Mouse (Mus musculus) left cerebral cortex, postnatal 25 days (tissue): ENCODE results near the gene Arhgap15. TPM values are rescaled to one million over a fixed set of nuclear protein-coding genes. Genes with fewer than 3 reads are reported as not detected.
A peak's percentile ranks its signal among the peaks of the same experiment; 100 is the strongest.

Source experiments
- DNase-seq, 2 experiments: peaks; one replicate each; pipeline ENCODE4 v3.0.0; 2022; ENCODE audit warnings: low spot score in 2 of 2, mixed read lengths in 1 of 2
- intact Hi-C: fragments of 180-260 bp; cut with DNase I; formaldehyde crosslinking; loops from one replicate; pipeline ENCODE4 v1.15.1; 2025
- total RNA-seq, 2 experiments: library from RNA; stranded (reverse); gene quantifications; 2 replicates each; pipeline ENCODE4 v1.2.3; 2021

Gene Arhgap15
- total RNA-seq, 2 experiments from 2014 or later, result 10.3 to 10.5 TPM

DNA sequence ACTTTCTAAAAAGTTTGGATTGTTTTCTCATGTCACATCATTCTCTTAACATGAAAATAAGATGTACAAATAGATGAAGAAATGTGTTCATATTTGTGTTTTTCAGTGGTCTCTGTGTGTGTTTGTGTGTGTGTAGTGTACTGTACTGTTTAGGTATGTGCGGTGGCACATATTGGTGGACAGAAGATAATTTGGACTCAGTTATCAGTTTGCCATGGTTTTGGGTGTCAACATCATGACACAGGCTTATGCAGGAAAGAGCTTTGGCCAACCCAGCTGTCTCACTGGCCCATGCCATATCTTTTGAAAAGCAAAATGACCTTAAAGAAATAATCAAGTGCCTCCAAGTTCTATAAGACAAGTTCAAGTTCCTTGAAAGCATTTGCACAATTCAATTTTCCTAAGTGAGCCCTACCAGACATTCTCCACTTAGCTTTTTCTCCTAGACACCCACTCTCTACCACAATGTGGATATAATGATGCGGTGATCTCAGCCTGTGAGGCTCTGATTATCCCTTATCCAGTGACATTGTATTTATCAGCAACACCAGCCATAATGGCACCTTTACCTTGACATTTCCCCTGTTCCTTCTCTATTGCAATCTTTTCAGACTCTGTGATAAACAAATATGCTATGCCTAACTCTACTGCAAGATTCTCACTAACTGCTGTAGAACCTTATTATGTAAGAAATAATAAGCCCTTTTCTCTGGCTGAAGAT lies 21.4 kb downstream of the Arhgap15 start:
- peak in 1 of 2 experiments; percentile 6 for DNase-seq
- intact Hi-C loops, result no loop called here

- intact Hi-C loops, result no loop called here
- peak in 1 of 2 experiments; percentile 7 for DNase-seq
Observed at GRCm38 (mm10) chr2:43772640-43773039, 24.0 kb downstream of the Arhgap15 start.

- peak in 1 of 2 experiments; percentile 6 for DNase-seq
- intact Hi-C loops, result loop anchor here (10.0 kb wide), 2 partner anchors 193 to 783 kb away; no protein-coding TSS in a partner anchor
Observed at GRCm38 (mm10) chr2:43782157-43782556, 33.5 kb downstream of the Arhgap15 start.

DNA sequence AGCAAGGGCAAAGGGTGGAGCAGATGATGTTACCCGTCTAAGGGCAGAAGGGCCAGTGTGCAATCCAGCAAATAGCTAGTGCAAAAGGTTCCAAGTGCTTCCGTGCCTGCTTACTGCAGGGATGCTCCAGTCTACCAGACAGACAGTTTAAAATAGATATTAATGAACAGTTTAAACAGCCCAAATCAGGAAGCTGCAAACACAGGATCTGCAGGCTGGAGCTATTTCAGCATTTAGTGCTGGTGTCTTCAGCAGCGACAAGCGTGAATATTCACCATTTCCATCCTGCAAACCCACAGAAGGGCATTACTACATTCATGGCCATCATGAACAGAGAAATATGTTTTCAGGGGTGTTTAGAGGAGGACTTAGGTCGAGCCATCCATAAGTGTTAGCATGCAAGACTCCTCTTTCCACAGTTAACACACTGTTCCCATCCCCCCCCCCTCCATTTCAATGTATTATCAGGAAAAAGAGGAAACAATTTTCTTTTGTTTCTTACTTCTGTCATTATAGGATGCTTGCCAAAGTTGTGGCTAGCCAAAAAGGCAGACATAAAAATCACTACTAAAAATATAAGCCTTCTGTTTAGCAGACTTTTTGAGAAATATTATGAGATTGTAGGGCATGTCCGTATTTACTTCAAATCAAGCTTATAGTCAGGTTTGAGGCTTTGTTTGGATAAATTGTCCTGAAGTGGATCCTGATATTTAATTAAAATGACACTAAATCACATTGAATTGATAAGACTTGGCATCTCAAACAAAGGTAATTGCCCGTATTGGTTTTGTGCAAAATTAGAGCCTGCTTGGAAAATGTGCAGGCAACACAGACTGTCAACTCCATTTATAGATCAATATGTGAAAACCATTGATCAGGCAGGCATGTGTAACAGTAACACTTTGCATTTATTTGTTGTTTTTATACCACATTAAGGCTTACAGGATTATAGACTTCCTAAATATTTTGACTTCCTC lies 35.4 kb downstream of the Arhgap15 start:
- intact Hi-C loops, result loop anchor here (10.0 kb wide), 2 partner anchors 191 to 781 kb away; no protein-coding TSS in a partner anchor
- peak in 1 of 2 experiments; percentile 45 for DNase-seq

DNA sequence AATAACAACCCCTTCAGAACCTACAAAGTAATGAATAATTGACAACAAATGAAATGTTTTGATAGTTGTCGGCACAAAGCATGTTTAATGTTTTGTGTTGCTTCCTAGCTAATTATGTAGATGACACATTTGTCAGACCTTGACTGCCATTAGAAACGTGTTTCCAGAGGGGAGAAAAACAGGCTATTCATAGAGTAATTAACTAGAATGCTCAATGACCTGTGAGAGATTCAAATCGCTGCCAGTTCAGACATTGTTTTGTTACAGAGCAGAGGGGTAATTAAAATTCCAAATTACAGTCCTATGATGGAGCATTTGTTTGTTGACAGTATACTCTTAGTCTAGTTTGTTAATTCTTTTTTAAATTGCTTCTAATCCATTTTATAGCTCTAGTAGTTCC lies 37.5 kb downstream of the Arhgap15 start:
- intact Hi-C loops, result loop anchor here (5.0 to 10.0 kb wide), 5 partner anchors 66 to 1326 kb away; no protein-coding TSS in a partner anchor
- DNase-seq, result no peak

- DNase-seq, result peak; percentile 37 to 82
- intact Hi-C loops, result loop anchor here (5.0 to 10.0 kb wide), 5 partner anchors 65 to 1325 kb away; no protein-coding TSS in a partner anchor
Observed at GRCm38 (mm10) chr2:43787141-43787540, 38.5 kb downstream of the Arhgap15 start.

DNA sequence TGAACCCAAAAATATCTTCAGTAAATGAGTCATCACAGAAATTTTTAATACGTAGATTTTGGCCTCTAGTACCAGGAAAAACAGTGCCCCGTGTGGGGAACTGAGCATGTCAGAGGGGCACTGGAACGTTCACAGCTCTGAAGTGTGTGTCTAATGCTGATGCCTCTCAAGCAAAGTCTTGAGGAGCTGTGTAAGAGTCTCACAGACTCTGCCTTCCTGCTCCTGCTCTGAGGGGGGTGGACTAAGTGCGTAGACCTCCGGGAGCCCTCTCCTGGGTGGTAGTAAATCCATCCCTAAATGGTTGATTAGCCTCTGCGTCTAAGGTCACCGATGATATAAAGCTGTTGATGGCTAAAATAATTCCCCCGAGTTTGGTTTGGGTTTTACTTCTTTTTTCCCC lies 39.9 kb downstream of the Arhgap15 start:
- intact Hi-C loops, result loop anchor here (5.0 to 10.0 kb wide), 5 partner anchors 64 to 1324 kb away; no protein-coding TSS in a partner anchor
- peak in 1 of 2 experiments; percentile 15 for DNase-seq

- intact Hi-C loops, result no loop called here
- no peak for DNase-seq
Observed at GRCm38 (mm10) chr2:43790049-43790693, 41.5 kb downstream of the Arhgap15 start.

- intact Hi-C loops, result no loop called here
- DNase-seq, result no peak
Observed at GRCm38 (mm10) chr2:43791575-43791974, 43.0 kb downstream of the Arhgap15 start.

- intact Hi-C loops, result no loop called here
- DNase-seq, result no peak
Observed at GRCm38 (mm10) chr2:43793105-43793504, 44.5 kb downstream of the Arhgap15 start.

GRCm38 (mm10) chr2:43794700-43795099 lies 46.1 kb downstream of the Arhgap15 start:
- DNase-seq, result no peak
- intact Hi-C loops, result no loop called here

DNA sequence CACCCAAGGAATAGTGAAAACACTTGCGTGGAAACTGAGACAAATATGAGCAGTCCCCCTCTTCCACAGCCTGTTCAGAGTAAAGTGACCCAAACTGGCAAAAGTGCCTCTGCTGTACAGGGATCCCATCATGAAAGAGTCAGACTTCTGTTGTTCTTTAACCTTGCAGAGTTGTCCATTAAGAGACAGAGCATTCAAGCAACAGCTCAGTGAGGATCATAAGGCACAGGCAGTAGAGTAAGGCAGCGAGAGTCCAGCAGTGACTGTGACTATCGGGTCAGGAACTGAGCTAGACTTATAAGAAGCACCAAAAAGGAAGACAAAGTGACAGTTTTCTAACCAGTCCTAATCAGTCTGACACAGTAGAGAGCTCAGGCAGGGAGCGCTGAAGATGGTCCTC lies 47.8 kb downstream of the Arhgap15 start:
- no peak for DNase-seq
- intact Hi-C loops, result no loop called here

GRCm38 (mm10) chr2:43805960-43806744 lies 57.5 kb downstream of the Arhgap15 start:
- DNase-seq, result no peak
- intact Hi-C loops, result no loop called here

DNA sequence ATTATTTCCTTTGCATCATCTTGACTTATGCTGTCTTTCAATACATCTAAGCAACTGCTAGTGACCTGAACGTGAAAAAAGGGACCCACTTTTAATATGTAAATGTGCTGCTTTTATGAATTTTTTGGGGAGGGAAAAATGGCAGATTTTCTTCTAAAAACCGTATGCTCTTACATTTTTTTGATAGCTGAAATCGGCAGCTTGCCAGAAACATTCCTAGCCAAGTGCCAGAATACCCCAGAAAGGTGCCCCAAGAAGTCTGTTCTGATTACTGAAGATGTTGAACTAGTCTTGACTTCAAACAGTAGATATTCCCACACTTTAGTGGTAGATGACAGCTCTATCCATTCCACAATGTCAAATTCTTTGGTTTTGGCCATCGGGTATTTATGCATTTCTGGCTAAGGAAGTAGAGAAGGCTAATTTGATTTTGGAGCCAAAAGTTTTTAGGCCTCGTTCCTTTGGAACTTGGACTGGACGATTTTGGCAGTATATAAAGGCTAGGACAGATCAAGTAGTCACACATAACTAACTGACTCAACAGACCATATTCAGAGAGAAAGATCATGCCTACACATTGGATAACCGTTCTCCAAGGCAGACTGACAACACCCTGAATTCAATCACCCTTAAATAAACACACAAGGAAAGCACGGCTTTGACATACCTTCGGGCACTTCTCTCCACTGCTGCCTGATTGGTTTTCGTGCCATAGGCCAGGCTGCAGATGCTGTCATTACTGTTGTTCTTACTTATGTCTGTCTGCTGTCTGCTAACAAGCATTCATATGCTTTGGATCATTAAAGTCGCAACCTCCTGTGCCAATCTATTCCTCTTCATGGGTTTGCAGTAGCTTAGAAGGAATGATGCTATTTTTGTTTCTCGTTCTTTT lies 67.5 kb downstream of the Arhgap15 start:
- no peak for DNase-seq
- intact Hi-C loops, result no loop called here

DNA sequence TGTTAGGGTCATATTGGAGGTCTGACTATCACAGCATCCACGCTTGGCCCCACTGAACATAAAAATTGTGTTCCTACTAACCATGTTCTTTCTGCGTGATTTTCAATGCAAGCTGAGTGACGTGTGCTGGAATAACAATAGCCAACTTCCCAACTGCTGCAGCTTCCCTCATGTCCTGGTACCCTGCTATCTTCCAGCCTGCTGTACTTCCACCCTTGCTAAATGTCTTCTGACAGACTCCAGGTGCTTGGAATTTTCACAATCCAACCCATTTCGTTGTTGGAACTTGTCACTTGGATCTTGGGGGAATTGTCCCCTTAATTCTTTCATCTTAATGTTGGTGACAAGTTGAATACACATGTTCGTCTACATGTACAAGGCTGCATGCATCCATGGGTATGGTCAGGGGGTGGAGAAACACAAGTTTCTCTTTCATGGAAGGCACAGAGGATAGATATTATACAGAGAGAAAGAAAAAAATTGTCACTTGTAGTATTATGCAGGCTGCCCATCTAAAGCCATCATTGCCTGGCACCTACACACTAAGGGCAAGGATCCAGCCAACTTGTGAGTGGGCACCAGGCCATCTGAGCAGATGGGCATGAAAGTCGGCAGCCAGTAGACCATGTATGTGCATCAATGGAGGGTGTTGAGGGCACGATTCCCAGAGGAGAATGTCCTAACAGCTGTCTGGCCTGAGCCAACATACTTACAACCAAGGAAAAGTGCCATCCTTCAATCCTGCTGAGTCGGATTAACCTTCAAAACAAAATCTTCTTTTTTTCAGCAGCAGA lies 68.4 kb downstream of the Arhgap15 start:
- peak; percentile 14 to 80 for DNase-seq
- intact Hi-C loops, result no loop called here

- intact Hi-C loops, result no loop called here
- no peak for DNase-seq
Observed at GRCm38 (mm10) chr2:43835931-43836330, 87.3 kb downstream of the Arhgap15 start.

DNA sequence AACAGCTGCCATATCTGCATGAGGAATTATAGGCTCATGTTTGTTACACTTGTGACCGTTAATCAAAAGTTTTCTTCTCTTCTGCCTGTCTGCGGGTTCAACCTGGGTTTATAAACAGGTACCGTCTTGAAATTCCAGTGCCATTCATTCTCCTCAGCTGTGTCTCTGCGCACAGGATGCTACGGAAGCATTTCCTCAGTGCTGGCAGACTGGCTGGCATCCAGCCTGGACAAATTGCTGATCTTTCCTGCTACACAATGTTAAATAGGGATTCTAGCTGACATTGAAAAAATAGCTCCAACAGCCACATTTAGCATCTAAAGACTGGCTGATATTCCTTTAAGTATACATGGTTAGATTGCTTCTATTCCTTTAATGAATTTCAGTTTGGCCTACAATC lies 93.0 kb downstream of the Arhgap15 start:
- intact Hi-C loops, result no loop called here
- peak; percentile 32 to 72 for DNase-seq
